Mouse (Mus musculus): ENCODE data around the gene Tle4.

Tle4 gene

DNA sequence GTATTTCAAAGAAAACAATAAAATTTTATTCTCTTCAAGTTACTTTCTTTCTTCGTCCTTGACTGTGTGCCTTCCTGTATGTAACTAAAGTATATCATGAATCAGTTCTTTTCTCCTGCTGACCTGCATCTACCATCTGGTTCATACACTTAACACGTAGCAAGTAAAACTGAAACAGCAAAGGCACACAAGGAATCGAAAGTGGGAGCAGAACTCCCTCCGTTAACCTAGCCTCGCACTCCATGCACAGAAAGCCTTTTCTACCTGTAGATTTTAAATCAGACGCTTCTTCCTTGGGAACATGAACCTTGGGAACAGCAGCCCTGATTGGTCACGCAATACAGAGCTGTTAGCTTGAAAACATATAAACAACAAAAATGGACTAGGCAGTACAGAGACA, 78.7 kb downstream of the Tle4 start:
- DNase-seq (ENCODE audit: low spot score): no peak

GRCm38 (mm10) chr19:14518438-14519044, 79.3 kb downstream of the Tle4 start:
- DNase-seq (ENCODE audit: low spot score): no peak

DNA sequence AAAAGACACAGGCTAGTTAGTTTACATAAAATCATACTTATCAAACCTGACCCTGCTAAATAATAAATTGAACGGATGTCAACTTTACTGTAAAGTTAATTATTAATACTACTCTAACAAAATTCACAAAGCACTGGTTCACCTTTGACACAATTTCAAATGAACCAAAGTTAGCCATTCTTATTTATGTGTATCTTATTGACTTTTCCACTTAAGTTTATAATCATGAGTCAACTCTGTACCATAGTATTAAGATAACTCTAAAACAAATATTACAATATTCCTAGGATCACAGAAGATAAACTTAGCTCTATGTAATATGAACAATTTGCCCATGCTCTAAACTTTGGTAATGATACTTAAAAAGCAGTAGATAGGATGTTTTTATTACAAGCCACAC, 81.4 kb downstream of the Tle4 start:
- no peak for DNase-seq (ENCODE audit: low spot score)

GRCm38 (mm10) chr19:14508819-14509218, 89.0 kb downstream of the Tle4 start:
- DNase-seq (ENCODE audit: low spot score): no peak

- DNase-seq (ENCODE audit: low spot score): no peak
Measured at GRCm38 (mm10) chr19:14507911-14508310, 89.9 kb downstream of the Tle4 start.

GRCm38 (mm10) chr19:14506875-14507670, 90.8 kb downstream of the Tle4 start:
- no peak for DNase-seq (ENCODE audit: low spot score)

DNA sequence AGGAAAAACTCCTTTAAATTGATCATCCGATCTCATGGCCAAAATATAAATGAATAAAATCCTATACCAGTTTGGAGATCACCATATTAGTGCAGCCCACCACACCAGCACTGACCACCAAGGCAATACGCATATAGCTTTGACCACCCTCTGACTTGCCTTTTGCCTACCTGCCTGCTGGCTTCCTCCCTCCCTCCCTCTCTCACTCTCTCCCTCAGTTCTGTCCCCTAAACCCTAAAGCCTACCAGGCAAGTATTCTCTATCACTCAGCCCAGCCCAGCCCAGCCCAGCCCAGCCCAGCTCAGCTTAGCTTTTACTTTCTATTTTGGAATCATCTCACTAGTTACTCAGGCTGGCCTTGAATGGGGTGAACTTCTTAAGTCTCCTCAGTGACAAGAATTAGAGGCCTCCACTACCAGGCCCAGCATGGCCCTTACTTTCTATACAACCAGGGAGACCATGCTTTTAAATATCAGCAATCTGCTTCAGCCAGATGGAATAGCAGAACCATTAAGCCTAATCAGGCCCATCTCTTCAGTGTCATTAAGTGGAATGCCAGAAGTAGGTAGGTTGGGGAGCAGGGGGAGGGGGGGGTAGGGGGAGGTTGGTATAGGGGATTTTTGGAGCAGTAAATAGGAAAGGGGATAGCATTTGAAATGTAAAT, 91.8 kb downstream of the Tle4 start:
- DNase-seq (ENCODE audit: low spot score): no peak

- no peak for DNase-seq (ENCODE audit: low spot score)
Measured at GRCm38 (mm10) chr19:14505401-14505800, 92.5 kb downstream of the Tle4 start.

- no peak for DNase-seq (ENCODE audit: low spot score)
Measured at GRCm38 (mm10) chr19:14503862-14504261, 94.0 kb downstream of the Tle4 start.

DNA sequence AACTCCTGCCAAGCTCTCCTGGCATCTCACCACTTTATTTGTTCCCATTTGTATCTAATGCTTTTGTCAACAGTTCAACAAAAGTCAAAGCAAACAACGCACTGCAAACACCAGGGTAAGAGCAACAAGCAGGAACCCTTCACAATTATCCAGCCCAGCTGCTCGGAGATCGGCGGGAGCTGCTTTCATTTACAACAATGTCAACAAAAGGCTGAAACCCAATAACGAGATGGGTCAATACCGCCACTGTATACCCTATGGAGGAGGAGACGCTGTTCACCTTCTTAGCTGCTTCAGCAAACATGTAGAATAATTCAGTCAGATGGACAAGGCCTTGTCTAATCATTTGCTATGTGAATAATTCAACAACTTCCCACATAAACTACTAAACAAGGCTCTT, 95.6 kb downstream of the Tle4 start:
- DNase-seq (ENCODE audit: low spot score): no peak

GRCm38 (mm10) chr19:14499835-14500425, 97.9 kb downstream of the Tle4 start:
- no peak for DNase-seq (ENCODE audit: low spot score)

DNA sequence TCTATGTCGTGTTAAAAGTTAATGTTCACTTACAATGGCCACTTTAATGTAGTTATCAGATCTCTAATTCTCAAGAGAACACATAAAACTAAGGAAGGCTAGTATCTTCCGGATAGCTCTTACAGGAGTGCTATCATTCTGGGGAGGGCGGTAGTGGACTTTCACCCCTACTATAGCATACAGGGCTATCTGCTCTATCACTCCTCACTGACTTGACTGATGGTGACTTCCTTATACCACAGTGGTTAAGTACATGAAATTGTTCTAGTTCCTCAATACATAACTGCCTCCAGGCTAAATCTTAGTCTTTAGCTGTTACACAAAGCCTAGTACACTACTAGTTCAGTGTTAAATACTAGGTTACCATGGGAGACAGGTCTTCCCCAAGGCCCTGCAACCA, 104.8 kb downstream of the Tle4 start:
- no peak for DNase-seq (ENCODE audit: low spot score)

DNA sequence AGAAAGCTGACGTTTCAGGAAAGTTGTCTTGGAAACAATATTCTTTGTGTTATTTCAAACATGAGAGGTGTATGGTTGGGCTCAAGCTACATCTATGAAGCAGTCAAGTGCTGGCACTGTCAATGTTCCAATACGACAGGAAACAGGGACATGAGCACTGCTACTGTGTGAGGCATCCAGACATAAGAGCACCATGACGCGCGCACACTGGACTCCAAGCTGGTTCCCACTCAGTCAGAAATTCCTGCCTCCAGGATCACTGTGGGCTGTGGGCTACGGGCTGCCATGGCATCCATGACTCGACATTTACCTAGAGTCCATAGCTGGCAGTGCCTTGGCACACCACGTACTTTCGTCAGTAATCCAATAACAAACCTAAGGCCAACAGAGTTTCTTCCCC, 110.7 kb downstream of the Tle4 start:
- DNase-seq (ENCODE audit: low spot score): no peak

DNA sequence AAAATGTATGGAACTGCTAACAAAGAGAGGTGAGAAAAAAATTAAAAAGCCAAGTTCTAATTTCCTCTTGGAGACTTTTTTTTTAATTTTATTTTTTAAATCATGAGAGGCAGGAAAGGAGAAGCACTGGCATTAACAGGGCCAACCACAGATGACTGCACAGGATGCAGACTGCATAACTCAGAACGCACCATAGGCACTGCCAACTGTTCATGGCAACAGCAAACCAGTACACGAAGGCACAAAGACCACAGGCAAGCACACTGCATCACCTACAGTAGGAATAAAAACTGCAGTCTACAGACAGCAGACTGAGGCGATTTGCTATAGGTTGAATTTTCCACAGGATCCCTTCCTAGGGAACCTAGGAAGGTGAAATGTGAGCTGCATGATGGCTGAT, 112.7 kb downstream of the Tle4 start:
- DNase-seq (ENCODE audit: low spot score): no peak

- no peak for DNase-seq (ENCODE audit: low spot score)
Measured at GRCm38 (mm10) chr19:14482562-14483138, 115.2 kb downstream of the Tle4 start.

DNA sequence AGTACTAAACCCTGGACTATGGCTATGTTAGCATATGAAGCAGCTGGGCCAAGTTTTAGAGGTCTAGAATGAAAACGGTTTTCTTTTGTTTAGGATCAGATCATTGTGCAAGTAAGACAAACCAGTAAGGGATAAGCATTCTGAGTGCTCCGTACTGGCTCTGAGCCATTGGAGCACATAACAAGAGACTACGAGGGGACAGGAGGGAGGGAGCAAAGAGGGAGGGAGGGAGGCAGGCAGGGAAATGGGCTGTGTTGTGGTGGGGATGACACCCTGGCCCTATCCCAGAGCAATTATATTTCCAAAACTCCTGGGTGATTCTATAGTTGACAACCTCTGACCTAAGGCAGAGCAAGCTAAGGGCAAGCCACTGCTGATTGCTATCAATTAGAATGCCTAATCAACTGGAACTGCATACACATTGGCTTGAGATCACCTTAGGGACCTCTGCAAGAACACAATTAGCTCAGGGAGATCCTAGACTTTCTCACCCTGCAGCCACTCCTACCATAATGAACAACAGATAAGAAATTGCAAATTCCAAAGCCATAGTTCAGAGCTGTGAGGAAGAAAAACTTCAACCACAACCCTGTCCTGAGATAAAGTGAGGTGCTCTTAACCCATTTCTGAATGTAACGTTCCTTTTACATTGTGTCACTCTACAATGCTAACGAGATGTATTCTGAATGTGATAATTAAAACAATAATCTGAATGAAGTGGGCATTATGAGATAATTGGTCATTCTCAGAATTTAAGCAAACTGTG, 115.9 kb downstream of the Tle4 start:
- no peak for DNase-seq (ENCODE audit: low spot score)

GRCm38 (mm10) chr19:14479711-14480110, 118.1 kb downstream of the Tle4 start:
- no peak for DNase-seq (ENCODE audit: low spot score)

GRCm38 (mm10) chr19:14469325-14469724, 128.5 kb downstream of the Tle4 start:
- DNase-seq (ENCODE audit: low spot score): no peak

DNA sequence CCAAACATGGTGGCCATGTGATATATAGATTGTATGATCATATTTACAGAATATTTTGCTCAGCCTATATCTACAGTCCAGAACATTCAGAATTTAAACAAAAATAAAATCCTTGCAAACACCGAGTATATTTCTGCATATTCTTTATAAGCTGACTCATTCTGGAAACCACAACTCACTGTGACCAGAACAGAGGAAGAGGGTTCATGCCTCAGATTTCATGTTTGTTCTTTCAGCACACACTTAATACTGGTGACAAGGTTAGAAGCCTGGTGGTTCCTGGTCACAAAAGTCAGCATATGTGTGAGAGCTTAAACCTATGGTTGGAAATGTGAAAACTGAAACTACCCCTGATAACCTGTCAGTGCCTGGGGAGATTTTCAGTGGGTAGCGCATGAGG, 129.1 kb downstream of the Tle4 start:
- no peak for DNase-seq (ENCODE audit: low spot score)

DNA sequence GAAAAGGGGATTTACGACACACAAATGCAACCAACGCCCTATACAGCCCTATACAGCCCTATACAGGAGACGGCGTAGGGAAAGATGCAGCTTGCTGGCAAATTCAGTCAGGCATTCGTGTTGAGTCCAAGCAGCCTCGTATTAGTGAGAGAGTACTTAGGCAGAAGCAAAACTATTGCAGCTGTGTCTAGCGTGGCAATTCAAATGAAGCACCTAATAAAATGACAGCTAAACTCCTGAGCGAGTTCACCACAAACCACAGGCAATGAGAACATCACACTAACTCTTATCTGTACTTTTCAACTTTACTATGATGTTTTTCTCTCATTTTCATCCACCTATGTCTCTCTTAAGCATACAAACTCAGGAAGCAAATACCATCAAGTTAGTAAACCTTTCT, 131.8 kb downstream of the Tle4 start:
- no peak for DNase-seq (ENCODE audit: low spot score)

GRCm38 (mm10) chr19:14463281-14464079, 134.4 kb downstream of the Tle4 start:
- no peak for DNase-seq (ENCODE audit: low spot score)
